Mouse (Mus musculus): ENCODE measurements around the gene Bcl2l11.

- no peak for TF ChIP-seq CTCF (IDR thresholded peaks at IDR 0.05)
- TF ChIP-seq POLR2A (IDR thresholded peaks at IDR 0.05; ENCODE audit: insufficient read depth, low read depth, low read length) = no peak
- TF ChIP-seq EP300 (IDR thresholded peaks at IDR 0.05; ENCODE audit: insufficient read depth, low read depth, low read length) = 0 out of 2 replicates have a peak, but pooled peaks have one; percentile 3
Measured at GRCm38 (mm10) chr2:128127691-128128292, 2.0 kb downstream of the Bcl2l11 start.
